Mouse (Mus musculus): ENCODE results near the gene Iapp. TPM values are rescaled to one million over a fixed set of nuclear protein-coding genes. Genes with fewer than 3 reads are reported as not detected.

Gene Iapp
- polyA plus RNA-seq, 1 experiment: not detected

DNA sequence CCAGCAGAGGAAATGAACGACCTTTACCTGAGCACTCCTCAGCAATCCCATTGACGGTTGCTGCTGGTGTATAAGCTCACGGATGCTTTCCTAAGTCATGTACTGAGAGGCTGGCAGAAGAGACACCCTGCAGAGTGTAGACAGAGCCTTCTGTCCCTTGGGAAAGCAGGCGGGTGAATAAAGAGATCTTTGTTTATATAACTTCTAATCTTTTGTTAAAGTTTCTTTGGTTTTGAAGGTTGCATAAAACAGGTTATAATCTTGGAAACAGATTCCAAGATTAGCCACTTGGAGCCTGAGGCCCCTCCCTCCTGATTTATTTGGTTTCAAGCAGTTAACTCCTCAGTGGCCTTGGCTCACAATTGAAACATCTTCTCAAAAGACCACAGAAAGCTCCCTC, 24.7 kb downstream of the Iapp start, which contains the start of gene Slco1a5:
Slco1a5 (minus strand) TSS at position 101 of the 400 bp plus-strand sequence.
- no peak for DNase-seq
- Histone ChIP-seq H3K27me3 (replicated peaks; ENCODE audit: control insufficient read depth, insufficient read depth, low read length) (no peaks in the 10 kb centered on the region), H3K4me3 (ENCODE audit: insufficient read depth, low read depth, low read length) (no peak within 1 kb of the TSS), H3K4me1 (ENCODE audit: control insufficient read depth, insufficient read depth, low read length) (no peaks in the 10 kb centered on the region), H3K36me3 (ENCODE audit: control insufficient read depth, insufficient read depth, low read length) (no peaks in the 10 kb centered on the region), H3K27ac (ENCODE audit: insufficient read depth, low read depth, low read length) (no peak within 1 kb of the TSS)
- WGBS: 53% methylated on average over 4 of the region's 4 CpGs
- TF ChIP-seq CTCF (conservative IDR thresholded peaks at IDR 0.05; ENCODE audit: insufficient read depth, insufficient read length, low read depth, low read length) (no peak), POLR2A (IDR thresholded peaks at IDR 0.05; ENCODE audit: low read depth, low read length) (no peak)

DNA sequence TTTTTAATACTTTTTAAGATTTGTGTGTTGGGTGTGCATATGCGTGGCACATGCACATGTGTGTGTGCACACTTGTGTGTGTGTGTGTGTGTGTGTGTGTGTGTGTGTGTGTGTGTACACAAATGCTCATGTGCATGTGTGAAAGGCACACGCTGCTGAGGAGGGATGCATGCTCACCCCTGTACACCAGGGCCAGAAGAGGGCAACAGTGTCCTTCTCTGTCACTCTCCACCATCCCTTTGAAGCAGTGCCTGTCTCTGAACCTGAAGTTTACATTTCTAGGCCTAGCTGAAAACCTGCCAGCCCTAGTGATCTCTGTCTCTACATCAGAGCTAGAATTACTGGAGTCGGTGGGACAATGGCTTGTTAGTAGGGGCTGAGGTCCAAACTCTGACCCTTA, 28.4 kb downstream of the Iapp start:
- Histone ChIP-seq H3K36me3 (ENCODE audit: control insufficient read depth, insufficient read depth, low read length) (no peaks in the 10 kb centered on the region), H3K27me3 (replicated peaks; ENCODE audit: control insufficient read depth, insufficient read depth, low read length) (no peaks in the 10 kb centered on the region), H3K27ac (ENCODE audit: insufficient read depth, low read depth, low read length) (no peak overlapping the region), H3K4me1 (ENCODE audit: control insufficient read depth, insufficient read depth, low read length) (no peaks in the 10 kb centered on the region), H3K4me3 (ENCODE audit: insufficient read depth, low read depth, low read length) (no peak overlapping the region)
- 54% methylated on average over 3 of the region's 3 CpGs for WGBS
- peak; percentile 27; the same call in 1 of the 2 replicates for TF ChIP-seq CTCF (conservative IDR thresholded peaks at IDR 0.05; ENCODE audit: insufficient read depth, insufficient read length, low read depth, low read length)
- no peak for TF ChIP-seq POLR2A (IDR thresholded peaks at IDR 0.05; ENCODE audit: low read depth, low read length)
- no peak for DNase-seq

GRCm38 (mm10) chr6:142329201-142329600, 31.0 kb downstream of the Iapp start:
- no peak for TF ChIP-seq CTCF (conservative IDR thresholded peaks at IDR 0.05; ENCODE audit: insufficient read depth, insufficient read length, low read depth, low read length)
- no peak for TF ChIP-seq POLR2A (IDR thresholded peaks at IDR 0.05; ENCODE audit: low read depth, low read length)
- H3K4me3 ChIP-seq (ENCODE audit: insufficient read depth, low read depth, low read length): no peak overlapping the region
- DNase-seq: no peak
- no peak overlapping the region for H3K27ac ChIP-seq (ENCODE audit: insufficient read depth, low read depth, low read length)
- H3K27me3 ChIP-seq (replicated peaks; ENCODE audit: control insufficient read depth, insufficient read depth, low read length): no peaks in the 10 kb centered on the region
- no peaks in the 10 kb centered on the region for H3K36me3 ChIP-seq (ENCODE audit: control insufficient read depth, insufficient read depth, low read length)
- H3K4me1 ChIP-seq (ENCODE audit: control insufficient read depth, insufficient read depth, low read length): no peaks in the 10 kb centered on the region
- WGBS: 55% methylated on average over 1 of the region's 1 CpGs

DNA sequence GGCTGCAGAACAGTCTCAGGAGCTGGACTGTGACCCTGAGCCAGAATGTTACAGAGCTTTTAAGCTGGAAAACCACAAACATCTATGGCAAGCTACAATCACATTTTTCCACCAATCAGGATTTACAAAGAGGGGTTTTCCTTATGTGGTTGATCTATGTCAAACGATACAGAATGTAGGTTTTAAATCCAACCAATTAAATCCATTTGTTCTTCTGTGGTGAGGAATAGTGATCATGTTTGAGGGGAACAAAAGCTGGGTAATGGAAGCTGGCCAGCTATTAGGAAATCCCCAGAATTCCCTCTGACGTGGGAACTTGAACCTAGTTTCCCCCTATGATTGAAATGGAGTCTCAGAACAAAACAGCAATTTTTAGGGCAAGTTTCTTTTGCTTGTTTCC, 40.7 kb downstream of the Iapp start:
- no peaks in the 10 kb centered on the region for H3K4me1 ChIP-seq (ENCODE audit: control insufficient read depth, insufficient read depth, low read length)
- TF ChIP-seq POLR2A (IDR thresholded peaks at IDR 0.05; ENCODE audit: low read depth, low read length) (no peak), CTCF (conservative IDR thresholded peaks at IDR 0.05; ENCODE audit: insufficient read depth, insufficient read length, low read depth, low read length) (no peak)
- no peaks in the 10 kb centered on the region; the same call in 1 of the 2 replicates for H3K27me3 ChIP-seq (replicated peaks; ENCODE audit: control insufficient read depth, insufficient read depth, low read length)
- H3K27ac ChIP-seq (ENCODE audit: insufficient read depth, low read depth, low read length): no peak overlapping the region
- no peak overlapping the region for H3K4me3 ChIP-seq (ENCODE audit: insufficient read depth, low read depth, low read length)
- H3K36me3 ChIP-seq (ENCODE audit: control insufficient read depth, insufficient read depth, low read length): no peaks in the 10 kb centered on the region
- no peak for DNase-seq
- WGBS: 75% methylated on average over 2 of the region's 2 CpGs

GRCm38 (mm10) chr6:142339576-142339975, 41.4 kb downstream of the Iapp start:
- no peak overlapping the region for H3K27ac ChIP-seq (ENCODE audit: insufficient read depth, low read depth, low read length)
- DNase-seq: no peak
- TF ChIP-seq POLR2A (IDR thresholded peaks at IDR 0.05; ENCODE audit: low read depth, low read length): no peak
- TF ChIP-seq CTCF (conservative IDR thresholded peaks at IDR 0.05; ENCODE audit: insufficient read depth, insufficient read length, low read depth, low read length): no peak
- H3K4me1 ChIP-seq (ENCODE audit: control insufficient read depth, insufficient read depth, low read length): no peaks in the 10 kb centered on the region
- WGBS: 37% methylated on average over 2 of the region's 2 CpGs
- no peak overlapping the region for H3K4me3 ChIP-seq (ENCODE audit: insufficient read depth, low read depth, low read length)
- H3K27me3 ChIP-seq (replicated peaks; ENCODE audit: control insufficient read depth, insufficient read depth, low read length): no peaks in the 10 kb centered on the region; the same call in 1 of the 2 replicates
- H3K36me3 ChIP-seq (ENCODE audit: control insufficient read depth, insufficient read depth, low read length): no peaks in the 10 kb centered on the region

DNA sequence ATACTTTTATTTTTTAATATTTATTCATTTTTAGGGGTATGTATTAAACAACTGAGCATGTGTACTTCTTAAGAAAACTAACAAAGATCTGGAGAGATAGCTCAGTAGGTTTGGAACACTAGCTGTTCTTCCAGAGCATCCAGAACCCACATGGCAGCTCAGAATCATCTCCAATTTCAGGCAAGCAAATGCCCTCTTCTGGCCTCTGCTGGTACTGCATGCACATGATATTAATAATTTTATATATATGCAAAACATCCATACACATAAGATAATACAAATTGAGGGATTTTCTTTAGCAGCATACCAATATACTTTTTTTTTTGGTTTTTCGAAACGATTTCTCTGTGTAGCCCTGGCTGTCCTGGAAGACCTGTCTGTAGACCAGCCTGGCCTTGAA, 45.3 kb downstream of the Iapp start:
- peak; percentile 62 for DNase-seq
- TF ChIP-seq POLR2A (IDR thresholded peaks at IDR 0.05; ENCODE audit: low read depth, low read length): no peak
- TF ChIP-seq CTCF (conservative IDR thresholded peaks at IDR 0.05; ENCODE audit: insufficient read depth, insufficient read length, low read depth, low read length): peak; percentile 52
- WGBS: 74% methylated on average over 2 of the region's 2 CpGs

DNA sequence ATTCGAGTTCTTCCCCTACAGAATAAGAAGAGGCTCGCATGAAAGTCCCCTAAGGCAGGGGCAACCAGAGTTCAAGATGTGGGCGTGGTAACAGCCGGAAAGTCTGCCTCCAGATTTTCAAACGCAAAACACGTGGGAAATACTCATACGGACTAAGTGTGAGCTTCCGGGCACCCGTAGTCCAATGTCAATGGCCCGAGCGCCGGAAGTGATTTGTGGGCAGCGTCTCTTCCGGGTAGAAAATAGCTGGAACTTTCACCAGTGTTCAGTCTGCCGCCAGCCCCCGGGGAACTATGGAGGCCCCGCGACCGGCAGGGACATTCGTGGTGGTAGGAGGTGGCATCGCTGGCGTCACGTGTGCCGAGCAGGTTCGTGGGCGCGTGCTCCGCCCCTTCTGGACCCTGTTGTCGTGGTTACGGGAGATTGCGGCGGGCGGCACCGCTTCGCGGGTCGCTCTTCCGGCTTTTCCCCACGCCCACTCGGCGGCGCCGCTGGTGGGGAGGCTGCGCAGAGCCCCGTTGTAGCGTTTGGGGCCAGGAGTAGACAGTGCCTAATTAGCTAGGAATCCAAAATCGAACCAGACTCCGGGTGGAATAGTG, 47.3 kb downstream of the Iapp start, which contains the start of gene Pyroxd1:
Pyroxd1 (plus strand) TSS at position 215 of the 599 bp plus-strand sequence.
- H3K27ac ChIP-seq (ENCODE audit: insufficient read depth, low read depth, low read length): peak within 1 kb of the TSS; percentile 95
- TF ChIP-seq CTCF (conservative IDR thresholded peaks at IDR 0.05; ENCODE audit: insufficient read depth, insufficient read length, low read depth, low read length) (no peak), POLR2A (IDR thresholded peaks at IDR 0.05; ENCODE audit: low read depth, low read length) (no peak)
- peaks cover 1% of the 10 kb centered on the region; the same call in 1 of the 2 replicates for H3K36me3 ChIP-seq (ENCODE audit: control insufficient read depth, insufficient read depth, low read length)
- peak; percentile 93 for DNase-seq
- H3K27me3 ChIP-seq (replicated peaks; ENCODE audit: control insufficient read depth, insufficient read depth, low read length): no peaks in the 10 kb centered on the region
- peaks cover 4% of the 10 kb centered on the region; the same call in 1 of the 2 replicates for H3K4me1 ChIP-seq (ENCODE audit: control insufficient read depth, insufficient read depth, low read length)
- H3K4me3 ChIP-seq (ENCODE audit: insufficient read depth, low read depth, low read length): peak within 1 kb of the TSS; percentile 100
- under 1% methylated on average over 48 of the region's 48 CpGs for WGBS

More for the DNA sequence above, 45.3 kb downstream of the Iapp start:
- H3K27ac ChIP-seq (ENCODE audit: insufficient read depth, low read depth, low read length): no peak overlapping the region
- no peak overlapping the region for H3K4me3 ChIP-seq (ENCODE audit: insufficient read depth, low read depth, low read length)
- peaks cover 4% of the 10 kb centered on the region; the same call in 1 of the 2 replicates for H3K4me1 ChIP-seq (ENCODE audit: control insufficient read depth, insufficient read depth, low read length)
- no peaks in the 10 kb centered on the region for H3K27me3 ChIP-seq (replicated peaks; ENCODE audit: control insufficient read depth, insufficient read depth, low read length)
- H3K36me3 ChIP-seq (ENCODE audit: control insufficient read depth, insufficient read depth, low read length): no peaks in the 10 kb centered on the region; the same call in 1 of the 2 replicates
